Mouse (Mus musculus) forebrain, embryonic 15.5 days (tissue): Measurements from ENCODE around the gene Gm10964. TPM values are rescaled to one million over a fixed set of nuclear protein-coding genes. Genes with fewer than 3 reads are reported as not detected.

ENCODE experiments used
- ATAC-seq: fragments of 200-750 bp; cut with Nextera tagmentation; replicated peaks from 2 replicates; pipeline ENCODE4 v1.8.0; 2017; ENCODE audit warnings: mild to moderate bottlenecking, moderate TSS enrichment, moderate library complexity
- H3K27ac ChIP-seq: fragments of 300-500 bp; sonication (generic); replicated peaks from 2 replicates; pipeline ENCODE4 v1.5.1; 2015; ENCODE audit warnings: mild to moderate bottlenecking, inconsistent platforms
- H3K27me3 ChIP-seq: fragments of 300-500 bp; sonication (generic); 2 replicates; pipeline ENCODE4 v1.6.1; 2015; ENCODE audit warnings: inconsistent platforms
- H3K36me3 ChIP-seq: fragments of 300-500 bp; sonication (generic); 2 replicates; pipeline ENCODE4 v1.6.1; 2015; ENCODE audit warnings: mild to moderate bottlenecking, inconsistent platforms
- H3K4me1 ChIP-seq: fragments of 300-500 bp; sonication (generic); 2 replicates; pipeline ENCODE4 v1.6.1; 2015; ENCODE audit warnings: inconsistent platforms
- H3K4me2 ChIP-seq: fragments of 300-500 bp; sonication (generic); replicated peaks from 2 replicates; pipeline ENCODE4 v1.6.1; 2015; ENCODE audit warnings: mild to moderate bottlenecking, inconsistent platforms
- H3K4me3 ChIP-seq: fragments of 300-500 bp; sonication (generic); 2 replicates; pipeline ENCODE4 v1.5.1; 2015; ENCODE audit warnings: mild to moderate bottlenecking, inconsistent platforms
- H3K9ac ChIP-seq: fragments of 300-500 bp; sonication (generic); replicated peaks from 2 replicates; pipeline ENCODE4 v1.6.1; 2015; ENCODE audit warnings: mild to moderate bottlenecking, inconsistent platforms
- H3K9me3 ChIP-seq: fragments of 300-500 bp; sonication (generic); 2 replicates; pipeline ENCODE4 v1.6.1; 2016; ENCODE audit warnings: inconsistent platforms
- WGBS: fragments of 180-500 bp; shearing (Covaris S2); methylation state at CpG from one replicate; pipeline ENCODE4 v1.1.7; 2015; ENCODE audit warnings: mixed read lengths; 5-methylcytosine and 5-hydroxymethylcytosine counted together
- polyA plus RNA-seq: library from polyadenylated mRNA; unstranded; fragments of >200 nt; fragmentation: Nextera tagmentation; extraction: Ambion mirVana; gene quantifications from 2 replicates; pipeline ENCODE4 v1.2.1, GENCODE M21; 2015

Gm10964 gene
- polyA plus RNA-seq, 1 experiment from 2014 or later: not detected

- H3K9me3 ChIP-seq: no peaks in the 10 kb centered on the region
- 91% methylated on average over 5 of the region's 5 CpGs for WGBS
- H3K4me1 ChIP-seq: no peaks in the 10 kb centered on the region
- H3K4me3 ChIP-seq: no peak overlapping the region
- peaks cover 66% of the 10 kb centered on the region for H3K36me3 ChIP-seq
- H3K27me3 ChIP-seq: no peaks in the 10 kb centered on the region
- H3K27ac ChIP-seq: no peak overlapping the region
- no peak overlapping the region for H3K4me2 ChIP-seq
- ATAC-seq: no peak
- H3K9ac ChIP-seq: no peak overlapping the region
These were observed 20.2 kb downstream of the Gm10964 start for GRCm38 (mm10) chr3:103759261-103759970.

DNA sequence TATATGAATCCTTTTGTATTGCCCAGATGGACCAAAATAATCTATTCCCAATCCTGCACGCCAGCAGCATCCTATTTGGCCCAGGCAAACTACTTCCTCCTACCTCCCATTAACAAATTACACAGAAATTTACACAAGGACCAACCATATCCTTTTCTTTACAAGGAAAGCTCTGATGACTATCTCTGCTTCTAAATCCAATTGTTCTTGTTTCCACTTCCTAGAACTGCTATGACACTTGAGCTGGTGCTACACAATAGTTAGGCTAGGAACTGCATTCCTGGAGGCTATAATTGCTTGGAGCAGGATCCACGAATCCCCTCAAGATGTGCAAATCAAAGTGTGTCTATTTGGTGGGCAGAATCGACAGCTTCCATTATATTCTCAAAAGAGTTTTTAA, 27.6 kb downstream of the Gm10964 start:
- no peak overlapping the region for H3K9ac ChIP-seq
- WGBS: 61% methylated on average over 3 of the region's 3 CpGs
- H3K27me3 ChIP-seq: no peaks in the 10 kb centered on the region
- peaks cover 8% of the 10 kb centered on the region for H3K4me1 ChIP-seq
- H3K4me2 ChIP-seq: no peak overlapping the region
- no peaks in the 10 kb centered on the region for H3K9me3 ChIP-seq
- peaks cover 20% of the 10 kb centered on the region for H3K36me3 ChIP-seq
- no peak for ATAC-seq
- no peak overlapping the region for H3K27ac ChIP-seq
- no peak overlapping the region for H3K4me3 ChIP-seq

GRCm38 (mm10) chr3:103771531-103772130, 32.5 kb downstream of the Gm10964 start:
- Histone ChIP-seq H3K4me1 (peaks cover 8% of the 10 kb centered on the region), H3K4me3 (no peak overlapping the region), H3K9ac (no peak overlapping the region), H3K36me3 (peaks cover 4% of the 10 kb centered on the region; the same call in 1 of the 2 replicates), H3K9me3 (no peaks in the 10 kb centered on the region), H3K27ac (no peak overlapping the region), H3K27me3 (no peaks in the 10 kb centered on the region), H3K4me2 (no peak overlapping the region)
- 66% methylated on average over 9 of the region's 9 CpGs for WGBS
- ATAC-seq: no peak

DNA sequence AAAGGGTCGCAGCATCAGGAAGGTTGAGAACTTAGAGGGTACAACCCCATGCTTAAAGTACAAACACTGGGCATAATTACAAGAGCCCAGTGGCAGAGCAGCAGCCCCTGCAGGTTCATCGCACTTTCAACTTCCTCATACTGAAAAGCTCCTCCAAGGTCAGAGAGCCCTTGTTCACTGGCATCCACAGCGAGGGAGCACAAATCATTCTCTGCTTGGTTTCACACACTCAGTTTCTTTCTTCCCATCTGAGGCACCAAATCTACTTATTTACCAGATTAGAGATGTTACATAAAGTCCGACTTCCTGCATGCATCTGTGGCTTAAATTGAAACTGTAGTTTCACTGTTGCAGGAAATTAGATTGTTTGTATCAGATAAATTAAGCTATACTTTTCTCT, 33.7 kb downstream of the Gm10964 start:
- H3K4me2 ChIP-seq: no peak overlapping the region
- H3K4me1 ChIP-seq: peaks cover 8% of the 10 kb centered on the region
- no peaks in the 10 kb centered on the region for H3K27me3 ChIP-seq
- H3K4me3 ChIP-seq: no peak overlapping the region
- H3K9me3 ChIP-seq: no peaks in the 10 kb centered on the region
- no peak overlapping the region for H3K27ac ChIP-seq
- no peak overlapping the region for H3K9ac ChIP-seq
- ATAC-seq: no peak
- 77% methylated on average over 4 of the region's 4 CpGs for WGBS
- peaks cover 15% of the 10 kb centered on the region for H3K36me3 ChIP-seq

GRCm38 (mm10) chr3:103773508-103773907, 34.3 kb downstream of the Gm10964 start:
- peaks cover 8% of the 10 kb centered on the region for H3K4me1 ChIP-seq
- H3K9me3 ChIP-seq: no peaks in the 10 kb centered on the region
- WGBS: 74% methylated on average over 3 of the region's 3 CpGs
- peaks cover 15% of the 10 kb centered on the region for H3K36me3 ChIP-seq
- no peak overlapping the region for H3K27ac ChIP-seq
- H3K27me3 ChIP-seq: no peaks in the 10 kb centered on the region
- ATAC-seq: no peak
- no peak overlapping the region for H3K9ac ChIP-seq
- no peak overlapping the region for H3K4me2 ChIP-seq
- no peak overlapping the region for H3K4me3 ChIP-seq

DNA sequence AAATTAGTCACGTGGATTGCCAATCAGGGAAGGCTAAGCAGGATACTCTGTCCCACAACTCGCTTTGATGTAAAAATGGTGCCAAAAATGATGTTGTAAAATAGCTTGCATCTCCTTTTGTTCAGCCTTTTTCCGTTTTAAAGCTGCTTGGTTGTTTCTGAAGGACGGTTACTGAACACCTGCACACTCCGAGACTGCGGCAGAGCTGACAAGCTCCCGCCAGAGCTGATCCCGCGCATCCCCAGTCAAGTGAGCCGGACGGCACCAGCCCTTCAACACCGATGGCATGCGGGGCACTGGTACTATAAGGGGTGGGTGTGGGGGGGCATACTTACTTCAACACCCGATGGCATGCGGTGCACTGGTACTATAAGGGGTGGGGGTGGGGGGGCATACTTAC, 34.8 kb downstream of the Gm10964 start:
- H3K9ac ChIP-seq: no peak overlapping the region
- WGBS: 82% methylated on average over 15 of the region's 15 CpGs
- no peaks in the 10 kb centered on the region for H3K27me3 ChIP-seq
- 0 out of 2 replicates have a peak, but pooled peaks have one; percentile 38 for ATAC-seq
- no peak overlapping the region for H3K4me2 ChIP-seq
- peaks cover 8% of the 10 kb centered on the region for H3K4me1 ChIP-seq
- no peak overlapping the region for H3K27ac ChIP-seq
- no peak overlapping the region for H3K4me3 ChIP-seq
- H3K9me3 ChIP-seq: no peaks in the 10 kb centered on the region
- H3K36me3 ChIP-seq: peaks cover 15% of the 10 kb centered on the region

DNA sequence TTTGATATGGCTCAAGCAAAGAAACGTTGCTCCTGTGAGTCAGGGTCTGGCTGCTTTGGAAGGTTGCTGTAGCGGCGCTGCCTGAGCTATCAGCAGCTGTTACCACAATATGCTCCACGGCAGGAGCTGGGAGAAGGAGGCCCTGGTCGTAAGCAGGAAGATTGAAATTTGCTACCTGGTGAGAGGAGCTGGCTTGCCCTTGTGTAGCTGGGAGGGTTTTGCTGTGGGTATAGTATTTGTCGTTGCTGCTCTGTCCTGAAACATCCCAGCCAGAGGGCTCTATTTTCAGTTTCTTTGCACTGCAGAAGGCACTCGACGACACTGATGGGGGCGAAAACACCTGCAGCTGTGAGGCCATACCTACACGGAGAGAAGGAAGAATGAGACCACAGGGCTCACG, 38.8 kb downstream of the Gm10964 start:
- Histone ChIP-seq H3K4me1 (0 out of 2 replicates have a peak, but pooled peaks cover 5% of the 10 kb centered on the region), H3K4me2 (no peak overlapping the region), H3K27ac (no peak overlapping the region), H3K36me3 (peaks cover 12% of the 10 kb centered on the region), H3K27me3 (no peaks in the 10 kb centered on the region), H3K4me3 (no peak overlapping the region), H3K9ac (no peak overlapping the region), H3K9me3 (no peaks in the 10 kb centered on the region)
- 85% methylated on average over 11 of the region's 11 CpGs for WGBS
- ATAC-seq: no peak

GRCm38 (mm10) chr3:103778660-103779059, 39.5 kb downstream of the Gm10964 start:
- Histone ChIP-seq H3K4me1 (0 out of 2 replicates have a peak, but pooled peaks cover 5% of the 10 kb centered on the region), H3K9me3 (no peaks in the 10 kb centered on the region), H3K9ac (no peak overlapping the region), H3K27ac (no peak overlapping the region), H3K4me2 (no peak overlapping the region), H3K36me3 (peaks cover 12% of the 10 kb centered on the region), H3K27me3 (no peaks in the 10 kb centered on the region), H3K4me3 (no peak overlapping the region)
- no peak for ATAC-seq
- 89% methylated on average over 6 of the region's 6 CpGs for WGBS

- H3K4me1 ChIP-seq: 0 out of 2 replicates have a peak, but pooled peaks cover 5% of the 10 kb centered on the region
- no peak overlapping the region for H3K27ac ChIP-seq
- H3K9me3 ChIP-seq: no peaks in the 10 kb centered on the region
- H3K4me2 ChIP-seq: no peak overlapping the region
- no peak overlapping the region for H3K9ac ChIP-seq
- peaks cover 12% of the 10 kb centered on the region for H3K36me3 ChIP-seq
- H3K4me3 ChIP-seq: no peak overlapping the region
- 65% methylated on average over 7 of the region's 7 CpGs for WGBS
- H3K27me3 ChIP-seq: no peaks in the 10 kb centered on the region
- no peak for ATAC-seq
These were observed 40.0 kb downstream of the Gm10964 start for GRCm38 (mm10) chr3:103779183-103779582.

DNA sequence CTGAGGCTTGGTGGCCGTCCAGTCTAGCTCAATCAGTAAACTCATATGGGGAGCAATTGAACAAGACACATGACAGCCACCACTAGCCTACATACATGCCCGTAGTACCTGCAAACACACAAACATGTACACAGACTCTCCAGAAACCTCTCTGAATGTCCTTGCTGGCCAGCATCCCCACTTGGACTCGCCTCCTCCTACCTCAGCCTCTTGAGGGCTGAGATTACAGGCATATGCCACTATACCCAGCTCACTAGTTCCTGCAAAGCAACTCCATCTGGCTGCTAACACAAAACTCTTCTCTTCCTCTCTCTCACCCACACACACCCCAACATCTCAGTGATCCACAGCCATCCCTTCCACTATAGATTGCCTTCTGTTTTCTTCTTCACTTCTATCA, 41.1 kb downstream of the Gm10964 start:
- no peak for ATAC-seq
- Histone ChIP-seq H3K36me3 (peaks cover 12% of the 10 kb centered on the region), H3K27me3 (no peaks in the 10 kb centered on the region), H3K9me3 (no peaks in the 10 kb centered on the region), H3K4me3 (no peak overlapping the region), H3K27ac (no peak overlapping the region), H3K9ac (no peak overlapping the region), H3K4me1 (0 out of 2 replicates have a peak, but pooled peaks cover 5% of the 10 kb centered on the region), H3K4me2 (no peak overlapping the region)
- WGBS: 86% methylated on average over 3 of the region's 3 CpGs

DNA sequence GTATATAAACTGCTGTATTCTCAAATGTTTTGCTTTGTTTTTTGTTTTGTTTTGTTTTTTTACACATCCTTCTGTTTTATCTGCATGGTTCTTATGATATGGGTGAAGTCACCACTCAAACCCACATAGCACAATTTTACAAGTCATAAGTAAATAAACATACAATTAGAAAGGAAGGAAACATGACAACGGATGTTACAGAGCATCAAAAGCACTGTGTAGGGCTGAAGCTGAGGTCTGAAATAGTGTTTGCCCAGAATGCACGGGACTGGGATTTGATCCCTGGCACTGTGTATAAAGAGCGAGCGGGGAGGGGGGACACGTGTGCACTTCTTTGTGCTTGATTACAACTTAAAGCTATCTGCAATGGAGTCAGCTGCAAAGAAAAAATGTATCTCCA, 41.6 kb downstream of the Gm10964 start:
- H3K9me3 ChIP-seq: no peaks in the 10 kb centered on the region
- no peak for ATAC-seq
- no peak overlapping the region for H3K9ac ChIP-seq
- H3K4me1 ChIP-seq: 0 out of 2 replicates have a peak, but pooled peaks cover 5% of the 10 kb centered on the region
- H3K4me3 ChIP-seq: no peak overlapping the region
- peaks cover 12% of the 10 kb centered on the region for H3K36me3 ChIP-seq
- no peak overlapping the region for H3K4me2 ChIP-seq
- H3K27ac ChIP-seq: no peak overlapping the region
- WGBS: 82% methylated on average over 5 of the region's 5 CpGs
- no peaks in the 10 kb centered on the region for H3K27me3 ChIP-seq

- Histone ChIP-seq H3K27me3 (no peaks in the 10 kb centered on the region), H3K4me3 (no peak overlapping the region), H3K9me3 (no peaks in the 10 kb centered on the region), H3K27ac (no peak overlapping the region), H3K4me2 (no peak overlapping the region), H3K36me3 (no peaks in the 10 kb centered on the region), H3K9ac (no peak overlapping the region), H3K4me1 (peaks cover 9% of the 10 kb centered on the region)
- 90% methylated on average over 4 of the region's 4 CpGs for WGBS
- no peak for ATAC-seq
These were observed 43.9 kb downstream of the Gm10964 start for GRCm38 (mm10) chr3:103782844-103783609.
